Mouse (Mus musculus) lung, adult 2 months (tissue): ENCODE measurements around the gene St8sia4.

Experiments
- CTCF ChIP-seq: fragments of 200-500 bp; IDR thresholded peaks from 2 replicates; pipeline ENCODE4 v1.5.1; 2011; ENCODE audit warnings: mild to moderate bottlenecking, low read length, control low read depth; ENCODE audit not compliant: insufficient read depth
- POLR2A ChIP-seq: fragments of 200-500 bp; IDR thresholded peaks from 2 replicates; pipeline ENCODE4 v1.6.1; 2011; ENCODE audit warnings: low read depth, mild to moderate bottlenecking, control low read depth, low read length, borderline replicate concordance; ENCODE audit errors: extremely low read depth

GRCm38 (mm10) chr1:95657051-95657668 lies 10.2 kb downstream of the St8sia4 start:
- TF ChIP-seq POLR2A: no peak
- no peak for TF ChIP-seq CTCF
